Mouse (Mus musculus): ENCODE measurements at regions not wholly inside any gene's neighbourhood (a gene's known extent, or its start where the extent isn't known, plus 50 kb on each side); places are given as distances from the start of the nearest gene placed in this dataset.
"Not testable (repeated sequence)": the region's sequence is repeated elsewhere in the genome, so short reads cannot be mapped to it uniquely, and the experiment has no call there.

GRCm38 (mm10) chrX:4899187-4899586, 52.7 kb upstream of the Btbd35f27 start:
- not testable (repeated sequence) for H3K36me3 ChIP-seq (replicated peaks; ENCODE audit: control insufficient read depth, insufficient read depth, low read depth, low read length); H3K4me1 ChIP-seq (ENCODE audit: control insufficient read depth, insufficient read depth, low read length); H3K4me2 ChIP-seq (ENCODE audit: low read depth, low read length); H3K27ac ChIP-seq (replicated peaks; ENCODE audit: low read depth, low read length); H3K4me3 ChIP-seq (ENCODE audit: low read depth, low read length); H3K27me3 ChIP-seq (ENCODE audit: control insufficient read depth, insufficient read depth, low read length); H3K9me3 ChIP-seq (replicated peaks; ENCODE audit: control insufficient read depth, low read length); H3K9ac ChIP-seq (replicated peaks; ENCODE audit: low read length); ATAC-seq (replicated peaks; ENCODE audit: insufficient number of reproducible peaks, low FRiP score, low TSS enrichment, low read depth)
- WGBS, result 92% methylated on average over 6 of the region's 7 CpGs
- peak; percentile 75 for DNase-seq (ENCODE audit: low spot score)

Measured in embryonic facial prominence, embryonic 11.5 days (tissue).